Mouse (Mus musculus) testis, adult 10 weeks (tissue): ENCODE data around the gene Caml. TPM values are rescaled to one million over a fixed set of nuclear protein-coding genes. Genes with fewer than 3 reads are reported as not detected.

Experiments
- polyA plus RNA-seq: library from polyadenylated mRNA; stranded (reverse); fragments of 350-450 nt; fragmentation: Illumina TruSeq; extraction: RNeasy Lipid Tissue Mini Kit (QIAGEN cat#74804); gene quantifications from one replicate; pipeline ENCODE4 v1.2.3, GENCODE M21; 2014; ENCODE audit warnings: low read depth, low replicate concordance

Caml gene
- 38.8 TPM for polyA plus RNA-seq

DNA sequence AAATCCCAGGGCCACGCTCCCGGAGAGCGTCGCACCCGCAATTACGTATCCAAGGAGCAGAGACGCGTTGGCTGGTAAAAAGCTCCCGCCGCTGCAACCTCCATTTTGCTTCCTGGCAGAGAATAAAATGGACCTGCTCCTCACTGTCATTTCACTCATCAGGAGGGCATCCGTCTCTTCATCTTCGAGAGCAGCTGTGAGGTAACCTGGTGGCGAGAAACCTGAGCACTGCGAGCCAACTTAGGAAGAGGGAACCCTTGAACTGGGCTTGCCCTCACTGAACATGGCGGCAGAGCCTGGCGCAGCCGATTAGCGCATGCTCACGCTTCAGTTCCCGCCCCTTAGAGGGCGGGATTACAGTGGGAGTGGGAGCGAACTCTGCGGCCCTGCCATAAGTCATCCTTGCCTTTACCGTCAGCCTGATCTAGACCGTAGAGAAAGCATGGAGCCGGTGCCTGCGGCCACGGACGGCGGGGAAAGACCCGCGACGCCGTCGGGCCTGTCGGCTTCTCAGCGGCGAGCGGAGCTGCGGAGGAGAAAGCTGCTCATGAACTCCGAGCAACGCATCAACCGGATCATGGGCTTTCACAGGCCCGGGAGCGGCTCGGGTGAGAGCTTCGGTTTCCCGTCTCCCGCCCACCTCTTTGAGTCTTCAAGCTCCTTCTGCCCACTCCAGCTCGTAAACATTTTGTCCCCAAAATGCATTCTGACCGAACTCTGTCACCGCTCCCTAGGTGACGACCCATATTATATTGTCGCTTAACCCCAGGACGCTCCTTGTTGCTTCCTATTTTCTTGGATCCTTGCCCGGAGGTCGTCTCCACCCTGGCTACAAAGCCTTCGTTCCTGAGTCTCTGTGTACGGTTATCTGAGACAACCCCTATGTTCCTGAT is at the start of gene Caml:
Gene Caml (plus strand): TSS at position 357 of the 893 bp plus-strand sequence.

DNA sequence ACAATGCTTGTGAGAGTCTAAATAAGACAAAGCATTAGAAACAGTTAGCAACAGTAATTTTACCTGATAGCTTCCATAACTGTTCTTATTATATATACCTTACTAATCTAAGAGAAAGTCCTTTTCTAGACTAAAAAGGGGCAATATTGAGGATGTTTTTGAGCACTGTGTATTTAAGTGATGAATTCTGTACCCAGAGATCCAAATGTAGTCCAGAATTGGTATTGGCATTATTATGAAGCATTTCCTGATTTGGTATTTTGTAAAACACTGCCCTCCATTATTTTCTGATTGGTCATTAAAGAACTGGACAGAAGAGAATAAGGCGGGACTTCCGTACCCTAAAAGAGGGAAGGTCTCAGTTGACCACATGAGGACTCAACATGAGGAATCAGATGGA is 49.4 kb upstream of the Caml start, which contains the start of gene Tmed9:
Gene Tmed9 (plus strand): TSS at position 301 of the 400 bp plus-strand sequence.

DNA sequence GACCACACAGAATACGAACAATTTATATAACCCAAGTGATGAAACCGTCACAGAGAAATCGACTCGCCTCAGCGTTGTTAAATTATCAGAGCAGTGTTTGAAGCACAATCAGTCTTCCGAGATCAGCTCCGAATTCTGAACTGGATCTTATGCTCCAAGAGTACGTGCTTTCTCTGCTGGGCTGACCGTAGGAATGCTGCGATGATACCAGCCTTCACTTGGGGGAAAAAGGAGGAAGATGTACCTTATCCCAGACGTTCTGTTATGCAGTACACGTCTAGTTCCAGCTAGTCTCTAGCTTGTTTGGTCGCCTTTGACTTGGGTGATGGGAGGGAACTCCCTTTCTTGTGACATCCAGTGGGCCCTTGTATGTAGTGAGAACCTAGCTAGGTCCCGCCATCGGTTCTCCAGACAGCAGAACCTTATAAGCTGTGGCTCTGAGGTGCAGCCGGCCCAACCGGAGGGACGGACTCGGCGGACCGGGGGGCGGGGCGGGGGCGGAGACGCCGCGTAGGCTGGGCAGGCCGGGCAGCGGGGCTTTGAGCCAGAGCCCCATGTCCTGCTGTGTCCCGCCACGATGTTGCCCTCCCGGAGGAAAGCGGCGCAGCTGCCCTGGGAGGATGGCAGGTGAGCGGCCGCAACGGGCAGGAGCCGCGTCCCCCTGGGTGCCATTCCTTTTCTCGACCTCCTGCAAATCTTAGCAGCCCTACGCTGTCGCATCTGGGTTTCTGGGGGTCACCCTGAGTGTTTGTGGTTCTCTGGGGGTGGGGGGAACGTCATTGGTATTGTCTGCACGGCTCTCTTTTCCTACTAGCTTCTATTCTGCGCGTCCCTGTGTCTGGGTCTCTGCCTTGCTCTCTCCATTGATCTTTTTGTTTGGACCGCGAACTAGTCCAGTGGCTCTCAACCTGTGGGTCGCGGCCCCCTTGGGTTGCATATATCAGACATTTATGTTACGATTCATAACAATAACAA is 23.0 kb upstream of the Caml start, which contains the start of gene B4galt7:
Gene B4galt7 (plus strand): TSS at position 331 of the 975 bp plus-strand sequence.

DNA sequence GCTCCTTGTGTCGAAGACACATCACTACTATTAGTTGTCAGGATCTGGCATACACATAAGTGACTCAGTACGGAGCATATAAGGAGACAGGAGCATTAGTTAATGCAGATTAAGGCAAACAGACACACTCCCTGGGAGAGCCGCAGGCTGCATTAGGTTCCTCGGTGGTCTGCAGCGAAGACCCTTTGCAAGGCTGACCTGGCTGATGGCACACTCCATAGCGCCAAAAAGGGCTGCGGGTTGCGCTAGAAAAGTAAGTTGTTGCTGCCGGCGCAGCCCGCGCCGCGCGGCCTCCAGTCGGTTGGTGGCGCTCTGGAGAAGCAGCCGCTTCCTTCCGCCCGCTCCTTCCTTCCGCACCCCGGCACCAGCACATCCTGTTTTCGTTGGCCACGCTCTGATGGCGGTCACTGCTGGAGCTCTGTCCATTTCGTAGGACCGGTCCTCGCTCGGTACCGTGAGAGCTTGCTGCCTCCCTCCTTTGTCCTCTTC is 11.9 kb downstream of the Caml start, which contains the start of gene Ddx46:
Gene Ddx46 (plus strand): TSS at position 389 of the 489 bp plus-strand sequence.

Other genes starting within 250 kb of the Caml start
- not detected for gene Slc34a1, start 224.8 kb upstream of the Caml start, polyA plus RNA-seq
- gene Pfn3, start 207.8 kb upstream of the Caml start, polyA plus RNA-seq: 0.50 TPM
- not detected for gene F12, start 196.2 kb upstream of the Caml start, polyA plus RNA-seq
- gene Grk6, start 177.9 kb upstream of the Caml start, polyA plus RNA-seq: 1.5 TPM
- gene Prr7, start 158.7 kb upstream of the Caml start, polyA plus RNA-seq: not detected
- 1.4 TPM for gene Dbn1, start 134.9 kb upstream of the Caml start, polyA plus RNA-seq
- gene Pdlim7, start 109.3 kb upstream of the Caml start, polyA plus RNA-seq: 0.13 TPM
- not detected for gene Dok3, start 93.7 kb upstream of the Caml start, polyA plus RNA-seq
- gene Ddx41, start 86.3 kb upstream of the Caml start, polyA plus RNA-seq: 3.1 TPM
- gene Fam193b, start 51.9 kb upstream of the Caml start, polyA plus RNA-seq: 2.9 TPM
- gene Tmed9, start 49.3 kb upstream of the Caml start, polyA plus RNA-seq: 17.2 TPM
- gene B4galt7, start 23.1 kb upstream of the Caml start, polyA plus RNA-seq: 2.7 TPM
- gene Ddx46, start 12.0 kb downstream of the Caml start, polyA plus RNA-seq: 99.2 TPM
- gene B230219D22Rik, start 70.1 kb downstream of the Caml start, polyA plus RNA-seq: 19.5 TPM
- 17.8 TPM for gene Txndc15, start 91.6 kb downstream of the Caml start, polyA plus RNA-seq
- gene Pcbd2, start 104.4 kb downstream of the Caml start, polyA plus RNA-seq: 3.3 TPM
- 130 TPM for gene Catsper3, start 161.6 kb downstream of the Caml start, polyA plus RNA-seq
- gene Pitx1, start 213.2 kb downstream of the Caml start, polyA plus RNA-seq: not detected